Mouse (Mus musculus) activated CD4-positive, CD25-positive, alpha-beta regulatory T cell, adult 4 months (primary cell): Measurements from ENCODE around the gene Rab3gap1. TPM values are rescaled to one million over a fixed set of nuclear protein-coding genes. Genes with fewer than 3 reads are reported as not detected.

ENCODE experiments used
- ATAC-seq: one replicate; pipeline ENCODE4 v1.8.0; 2017
- polyA plus RNA-seq, 2 experiments: library from polyadenylated mRNA; unstranded; fragments of 100-300 nt; shearing (Covaris generic); gene quantifications; one replicate each; pipeline ENCODE4 v1.2.1; 2017

Gene Rab3gap1
- polyA plus RNA-seq, 2 experiments from 2014 or later, result 48.1 to 55.1 TPM

GRCm38 (mm10) chr1:127983274-127983993 lies 114.9 kb downstream of the Rab3gap1 start:
- no peak for ATAC-seq

GRCm38 (mm10) chr1:127985391-127985790 lies 116.8 kb downstream of the Rab3gap1 start:
- ATAC-seq, result no peak

GRCm38 (mm10) chr1:127988246-127988645 lies 119.7 kb downstream of the Rab3gap1 start:
- no peak for ATAC-seq

GRCm38 (mm10) chr1:127989387-127989786 lies 120.8 kb downstream of the Rab3gap1 start:
- ATAC-seq, result no peak

GRCm38 (mm10) chr1:127989876-127990731 lies 121.5 kb downstream of the Rab3gap1 start:
- no peak for ATAC-seq

Other genes with a start within 250 kb of the Rab3gap1 start
- not detected for gene Tmem163, start 189.2 kb upstream of the Rab3gap1 start, polyA plus RNA-seq
- gene Acmsd, start 139.4 kb upstream of the Rab3gap1 start, polyA plus RNA-seq, result under 1 TPM in 1 of 2 experiments, not detected in 1; 0.12 TPM
- gene Ccnt2, start 94.6 kb upstream of the Rab3gap1 start, polyA plus RNA-seq, result 10 to 100 TPM; 84.2 to 85.8 TPM
- gene Map3k19, start 13.7 kb upstream of the Rab3gap1 start, polyA plus RNA-seq, result under 1 TPM; 0.16 to 0.43 TPM
- 1 to 10 TPM; 1.5 to 1.8 TPM for gene Zranb3, start 234.3 kb downstream of the Rab3gap1 start, polyA plus RNA-seq
- gene R3hdm1, start 234.5 kb downstream of the Rab3gap1 start, polyA plus RNA-seq, result 100 to 1,000 TPM in 1 of 2 experiments, 10 to 100 TPM in 1; 96.7 to 105 TPM